Mouse (Mus musculus) kidney, postnatal 14 days (tissue): ENCODE measurements at regions not wholly inside any gene's neighbourhood (a gene's known extent, or its start where the extent isn't known, plus 50 kb on each side); places are given as distances from the start of the nearest gene placed in this dataset.

Experiments
- DNase-seq: peaks from one replicate; pipeline ENCODE4 v3.0.0; 2022; ENCODE audit warnings: mixed read lengths

DNA sequence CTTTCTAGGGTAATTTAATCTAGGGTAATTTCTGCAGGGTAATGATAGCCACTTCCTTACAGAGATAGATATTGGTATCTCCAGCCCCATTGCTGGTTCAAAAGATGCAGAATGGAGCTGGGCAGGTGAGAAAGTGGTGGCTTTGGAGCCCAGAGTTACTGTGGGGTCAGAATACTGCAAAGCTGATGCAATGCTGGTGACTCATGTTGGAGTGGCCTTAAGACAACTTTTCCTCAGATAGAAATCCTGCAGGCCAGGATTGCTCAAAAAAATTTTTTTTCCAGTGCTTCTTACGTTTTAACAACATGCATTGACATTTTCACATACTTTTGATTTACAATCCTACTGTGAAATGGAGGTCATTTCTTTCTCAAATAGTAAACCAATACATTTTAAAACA, 305.8 kb downstream of the Isl1 start:
- DNase-seq, result no peak

DNA sequence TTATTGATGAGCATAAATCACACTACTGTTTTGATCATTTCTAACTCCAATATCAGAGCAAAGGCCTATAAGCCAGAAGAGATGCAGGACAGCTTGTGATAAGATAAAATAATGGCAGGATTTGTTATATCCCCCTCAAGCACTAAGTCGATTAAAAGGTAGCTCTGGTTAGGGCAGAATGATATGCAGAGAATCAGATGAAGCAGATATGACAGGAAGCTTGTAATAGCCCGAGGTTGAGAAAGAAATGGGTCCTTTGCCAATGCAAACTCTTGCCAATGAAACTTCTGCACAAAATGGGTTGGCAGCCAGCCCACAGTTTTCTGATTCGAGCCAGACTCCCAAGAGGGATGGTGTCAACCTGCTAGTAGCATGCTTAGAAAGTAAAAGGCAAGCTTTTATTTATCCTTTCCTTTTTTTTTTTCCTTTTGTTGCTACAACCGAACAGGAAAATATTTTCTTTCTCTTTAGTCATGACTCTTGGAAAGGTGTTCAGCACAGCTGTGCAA, 307.0 kb downstream of the Isl1 start:
- peak; percentile 33 for DNase-seq

DNA sequence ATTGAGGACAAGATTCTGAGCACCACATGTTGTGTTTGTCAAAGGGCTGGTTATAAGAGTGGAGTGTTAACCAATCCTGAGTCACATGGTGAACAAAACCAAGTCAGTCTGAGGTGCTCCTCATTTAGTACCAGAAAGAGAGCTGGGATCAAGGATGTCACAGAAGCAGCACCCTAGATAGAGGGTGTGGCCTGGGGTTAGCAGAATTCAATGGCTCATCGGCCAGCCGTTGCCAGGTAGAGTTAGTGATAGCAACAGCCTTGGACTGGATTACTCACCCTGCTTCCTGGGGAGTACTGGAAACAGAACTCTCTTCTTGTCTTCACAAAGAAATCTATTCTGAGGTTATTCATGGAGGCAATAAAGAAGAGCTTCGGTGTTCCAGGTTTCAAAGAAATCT, 318.9 kb downstream of the Isl1 start:
- DNase-seq, result no peak

DNA sequence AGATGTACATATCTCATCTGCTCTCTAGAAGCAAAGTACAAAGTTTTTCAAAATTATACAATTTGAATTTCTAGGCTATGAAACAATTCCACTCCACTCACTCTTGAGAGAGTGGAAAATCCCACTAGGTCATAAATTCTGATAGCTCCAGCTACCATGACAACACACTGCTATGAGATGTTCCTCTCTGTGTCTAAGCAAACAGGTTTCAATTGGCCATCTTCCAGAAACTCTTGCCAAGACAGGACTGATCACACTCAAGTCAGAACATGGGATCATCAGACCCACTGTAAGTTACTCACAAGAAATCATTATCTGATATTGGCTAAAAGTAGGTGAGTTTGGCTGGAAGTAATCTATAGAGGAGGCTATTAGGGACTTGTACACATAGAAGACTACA, 320.4 kb downstream of the Isl1 start:
- DNase-seq, result peak; percentile 4

DNA sequence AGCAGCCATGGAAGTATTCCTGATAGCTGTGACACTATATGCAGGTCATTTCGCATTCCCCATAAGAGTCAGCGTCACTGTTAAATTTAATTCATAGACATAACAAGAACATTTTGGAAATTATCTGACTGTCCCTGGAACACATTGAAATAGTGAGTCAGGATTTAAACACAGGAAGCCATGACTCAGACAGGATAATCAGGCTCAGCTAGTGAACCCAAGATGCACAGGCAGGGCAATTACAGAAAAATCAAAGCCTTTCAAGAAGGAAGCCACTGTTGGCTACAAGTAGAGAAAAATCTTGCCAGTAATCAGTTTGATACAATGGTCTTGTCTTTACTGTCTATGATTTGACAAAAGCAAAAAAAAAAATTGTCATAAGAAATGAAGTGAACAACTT, 323.2 kb downstream of the Isl1 start:
- DNase-seq, result no peak

DNA sequence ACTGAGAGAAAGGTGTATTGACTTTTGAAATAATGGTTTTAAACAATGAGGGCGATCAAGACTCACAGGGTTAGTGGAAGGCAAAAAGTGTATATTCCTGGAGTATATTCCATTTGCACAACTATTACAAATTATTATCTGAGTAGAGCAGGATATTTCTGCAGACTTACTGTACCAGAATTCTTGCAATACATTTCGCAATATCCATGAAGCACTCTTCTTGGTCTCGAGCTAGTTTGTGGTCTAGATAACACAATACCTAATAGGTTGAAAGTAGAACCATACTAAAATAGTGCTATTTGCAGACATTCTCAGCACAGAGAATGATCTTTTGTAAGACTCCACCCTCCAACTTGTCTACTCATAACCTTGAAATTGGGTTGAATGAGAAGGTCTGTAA, 323.8 kb downstream of the Isl1 start:
- no peak for DNase-seq

DNA sequence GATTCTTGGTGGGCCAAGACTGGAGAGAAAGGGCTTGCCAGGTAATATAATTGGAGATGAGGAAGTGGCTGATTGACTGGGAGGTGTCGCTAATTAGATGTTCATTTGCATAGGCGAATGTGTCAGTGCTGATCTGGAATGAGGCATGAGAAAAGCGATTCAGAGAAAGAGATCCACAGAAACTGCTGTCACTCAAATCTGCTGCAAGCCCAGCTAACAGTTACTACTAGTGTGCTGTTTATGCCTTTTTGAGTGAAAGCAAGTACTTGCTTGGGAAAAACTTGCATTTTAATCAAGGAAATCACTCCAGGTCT, 331.6 kb downstream of the Isl1 start:
- no peak for DNase-seq

DNA sequence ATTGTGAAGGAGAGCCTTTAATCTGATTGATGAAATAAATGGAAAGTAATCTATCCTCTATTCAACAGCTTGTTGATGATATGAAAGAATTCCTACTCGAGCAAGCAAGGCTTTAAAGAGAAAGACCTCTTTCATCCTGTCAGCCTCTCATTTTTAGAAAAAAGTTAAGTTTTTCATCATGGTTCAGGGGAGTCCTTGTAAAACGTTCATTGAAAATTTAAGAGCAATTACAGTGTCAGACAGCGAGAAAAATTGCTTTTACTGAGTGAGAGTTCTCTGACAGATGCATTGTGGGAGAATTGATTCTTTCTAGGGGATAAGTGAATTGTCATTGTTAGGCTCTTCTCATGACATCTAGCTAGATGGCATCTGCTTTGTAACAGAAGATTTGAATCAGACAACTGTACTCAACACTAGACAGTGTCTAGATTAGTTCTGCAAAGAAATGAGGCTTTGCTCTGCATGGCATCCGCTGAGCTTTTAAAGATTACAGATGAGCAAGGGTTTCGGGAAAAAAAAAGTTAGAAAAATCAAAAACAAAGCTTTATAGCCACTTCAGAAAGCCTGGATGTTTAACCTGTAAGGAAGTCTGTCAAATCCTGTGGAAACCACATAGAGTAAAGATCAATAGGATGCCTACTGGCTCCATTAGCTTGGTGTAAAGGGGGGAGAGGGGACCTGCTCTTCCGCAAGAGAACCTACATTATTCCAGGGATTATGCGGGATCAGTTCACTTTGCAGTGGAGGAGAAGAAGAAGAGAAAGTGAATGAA, 332.2 kb downstream of the Isl1 start:
- no peak for DNase-seq
